Mouse (Mus musculus): Measurements from ENCODE around the gene Tenm4. TPM values are rescaled to one million over a fixed set of nuclear protein-coding genes. Genes with fewer than 3 reads are reported as not detected.

The Tenm4 gene
- polyA plus RNA-seq, 1 experiment from 2014 or later: 14.3 TPM

- H3K27me3 ChIP-seq (replicated peaks; ENCODE audit: control insufficient read depth, insufficient read depth, low read length): no peaks in the 10 kb centered on the region
- no peaks in the 10 kb centered on the region for H3K4me1 ChIP-seq (ENCODE audit: control insufficient read depth, insufficient read depth, low read length)
- no peaks in the 10 kb centered on the region for H3K9me3 ChIP-seq (ENCODE audit: control insufficient read depth, low read length)
- H3K36me3 ChIP-seq (ENCODE audit: control insufficient read depth, insufficient read depth, low read length): no peaks in the 10 kb centered on the region
- H3K9ac ChIP-seq (ENCODE audit: low read depth, low read length): no peak overlapping the region
- no peak for ATAC-seq
- H3K4me2 ChIP-seq (ENCODE audit: low read depth, low read length): no peak overlapping the region
- no peak overlapping the region for H3K27ac ChIP-seq (ENCODE audit: low read length)
- H3K4me3 ChIP-seq (ENCODE audit: low read length): no peak overlapping the region
Observed at GRCm38 (mm10) chr7:96570965-96571364, 399.9 kb downstream of the Tenm4 start.

DNA sequence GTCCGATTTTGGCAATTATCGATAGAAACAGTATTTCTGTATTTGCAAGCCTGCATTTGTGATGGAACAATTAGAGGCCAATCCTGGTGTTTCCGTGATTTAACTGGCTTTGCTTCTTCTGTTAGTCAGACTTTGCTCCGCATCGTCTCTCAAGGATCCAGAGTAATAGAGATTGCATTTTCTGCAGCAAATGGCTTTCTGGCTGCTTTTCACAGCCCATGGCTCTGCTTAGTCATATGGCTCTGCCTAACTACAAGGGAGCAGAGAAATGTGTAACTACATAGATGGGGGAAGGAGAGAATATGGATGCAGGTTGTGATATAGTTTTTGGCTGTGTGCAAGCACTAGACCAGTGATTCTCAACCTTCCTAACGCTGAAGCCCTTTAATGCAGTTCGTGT is 401.9 kb downstream of the Tenm4 start:
- Histone ChIP-seq H3K4me1 (ENCODE audit: control insufficient read depth, insufficient read depth, low read length) (no peaks in the 10 kb centered on the region), H3K4me3 (ENCODE audit: low read length) (no peak overlapping the region), H3K27ac (ENCODE audit: low read length) (no peak overlapping the region), H3K9me3 (ENCODE audit: control insufficient read depth, low read length) (no peaks in the 10 kb centered on the region), H3K27me3 (replicated peaks; ENCODE audit: control insufficient read depth, insufficient read depth, low read length) (no peaks in the 10 kb centered on the region), H3K36me3 (ENCODE audit: control insufficient read depth, insufficient read depth, low read length) (no peaks in the 10 kb centered on the region), H3K9ac (ENCODE audit: low read depth, low read length) (no peak overlapping the region), H3K4me2 (ENCODE audit: low read depth, low read length) (no peak overlapping the region)
- 92% methylated on average over 7 of the region's 7 CpGs for WGBS
- ATAC-seq: no peak

DNA sequence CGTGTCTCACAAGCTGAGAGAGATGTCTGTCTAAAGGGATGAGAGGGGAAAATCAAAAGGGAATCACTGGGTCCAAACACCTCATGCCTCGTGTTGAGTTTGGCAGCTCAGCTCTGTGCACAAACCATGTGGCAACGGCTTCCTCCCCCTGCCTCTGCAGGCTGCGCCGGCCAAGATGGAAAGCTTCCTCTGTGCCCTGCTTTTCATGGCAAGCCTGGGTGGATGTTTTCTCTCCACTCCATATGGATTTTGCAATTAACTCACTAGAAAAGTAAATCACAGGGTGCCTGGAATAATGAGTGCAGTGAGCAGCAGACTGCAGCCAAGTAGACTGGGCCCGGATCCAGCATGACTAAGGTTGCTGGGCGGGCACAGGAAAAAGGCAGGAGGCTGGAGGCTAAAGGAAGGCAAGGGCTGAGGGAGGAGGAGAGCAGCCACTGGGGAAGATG is 404.2 kb downstream of the Tenm4 start:
- no peaks in the 10 kb centered on the region for H3K9me3 ChIP-seq (ENCODE audit: control insufficient read depth, low read length)
- H3K4me2 ChIP-seq (ENCODE audit: low read depth, low read length): no peak overlapping the region
- H3K9ac ChIP-seq (ENCODE audit: low read depth, low read length): no peak overlapping the region
- peak overlapping the region; percentile 37 for H3K27ac ChIP-seq (ENCODE audit: low read length)
- H3K36me3 ChIP-seq (ENCODE audit: control insufficient read depth, insufficient read depth, low read length): no peaks in the 10 kb centered on the region
- peak; percentile 83 for ATAC-seq
- H3K4me3 ChIP-seq (ENCODE audit: low read length): no peak overlapping the region
- H3K4me1 ChIP-seq (ENCODE audit: control insufficient read depth, insufficient read depth, low read length): no peaks in the 10 kb centered on the region
- 42% methylated on average over 7 of the region's 7 CpGs for WGBS
- no peaks in the 10 kb centered on the region for H3K27me3 ChIP-seq (replicated peaks; ENCODE audit: control insufficient read depth, insufficient read depth, low read length)

- Histone ChIP-seq H3K36me3 (ENCODE audit: control insufficient read depth, insufficient read depth, low read length) (no peaks in the 10 kb centered on the region), H3K27me3 (replicated peaks; ENCODE audit: control insufficient read depth, insufficient read depth, low read length) (no peaks in the 10 kb centered on the region), H3K4me3 (ENCODE audit: low read length) (no peak overlapping the region), H3K27ac (ENCODE audit: low read length) (no peak overlapping the region), H3K4me2 (ENCODE audit: low read depth, low read length) (no peak overlapping the region), H3K9me3 (ENCODE audit: control insufficient read depth, low read length) (no peaks in the 10 kb centered on the region), H3K4me1 (ENCODE audit: control insufficient read depth, insufficient read depth, low read length) (0 out of 2 replicates have a peak, but pooled peaks cover 6% of the 10 kb centered on the region), H3K9ac (ENCODE audit: low read depth, low read length) (no peak overlapping the region)
- WGBS: 68% methylated on average over 6 of the region's 6 CpGs
- no peak for ATAC-seq
Observed at GRCm38 (mm10) chr7:96582752-96583151, 411.7 kb downstream of the Tenm4 start.

GRCm38 (mm10) chr7:96587403-96587802 is 416.4 kb downstream of the Tenm4 start:
- Histone ChIP-seq H3K27me3 (replicated peaks; ENCODE audit: control insufficient read depth, insufficient read depth, low read length) (no peaks in the 10 kb centered on the region), H3K36me3 (ENCODE audit: control insufficient read depth, insufficient read depth, low read length) (no peaks in the 10 kb centered on the region), H3K27ac (ENCODE audit: low read length) (no peak overlapping the region), H3K4me3 (ENCODE audit: low read length) (no peak overlapping the region), H3K4me1 (ENCODE audit: control insufficient read depth, insufficient read depth, low read length) (0 out of 2 replicates have a peak, but pooled peaks cover 6% of the 10 kb centered on the region), H3K9me3 (ENCODE audit: control insufficient read depth, low read length) (no peaks in the 10 kb centered on the region), H3K9ac (ENCODE audit: low read depth, low read length) (no peak overlapping the region), H3K4me2 (ENCODE audit: low read depth, low read length) (no peak overlapping the region)
- no peak for ATAC-seq

- 0 out of 2 replicates have a peak, but pooled peaks cover 6% of the 10 kb centered on the region for H3K4me1 ChIP-seq (ENCODE audit: control insufficient read depth, insufficient read depth, low read length)
- no peak overlapping the region for H3K9ac ChIP-seq (ENCODE audit: low read depth, low read length)
- H3K27me3 ChIP-seq (replicated peaks; ENCODE audit: control insufficient read depth, insufficient read depth, low read length): no peaks in the 10 kb centered on the region
- no peaks in the 10 kb centered on the region for H3K36me3 ChIP-seq (ENCODE audit: control insufficient read depth, insufficient read depth, low read length)
- no peaks in the 10 kb centered on the region for H3K9me3 ChIP-seq (ENCODE audit: control insufficient read depth, low read length)
- H3K4me2 ChIP-seq (ENCODE audit: low read depth, low read length): no peak overlapping the region
- no peak for ATAC-seq
- H3K27ac ChIP-seq (ENCODE audit: low read length): no peak overlapping the region
- 75% methylated on average over 6 of the region's 6 CpGs for WGBS
- H3K4me3 ChIP-seq (ENCODE audit: low read length): no peak overlapping the region
Observed at GRCm38 (mm10) chr7:96588567-96588966, 417.5 kb downstream of the Tenm4 start.

DNA sequence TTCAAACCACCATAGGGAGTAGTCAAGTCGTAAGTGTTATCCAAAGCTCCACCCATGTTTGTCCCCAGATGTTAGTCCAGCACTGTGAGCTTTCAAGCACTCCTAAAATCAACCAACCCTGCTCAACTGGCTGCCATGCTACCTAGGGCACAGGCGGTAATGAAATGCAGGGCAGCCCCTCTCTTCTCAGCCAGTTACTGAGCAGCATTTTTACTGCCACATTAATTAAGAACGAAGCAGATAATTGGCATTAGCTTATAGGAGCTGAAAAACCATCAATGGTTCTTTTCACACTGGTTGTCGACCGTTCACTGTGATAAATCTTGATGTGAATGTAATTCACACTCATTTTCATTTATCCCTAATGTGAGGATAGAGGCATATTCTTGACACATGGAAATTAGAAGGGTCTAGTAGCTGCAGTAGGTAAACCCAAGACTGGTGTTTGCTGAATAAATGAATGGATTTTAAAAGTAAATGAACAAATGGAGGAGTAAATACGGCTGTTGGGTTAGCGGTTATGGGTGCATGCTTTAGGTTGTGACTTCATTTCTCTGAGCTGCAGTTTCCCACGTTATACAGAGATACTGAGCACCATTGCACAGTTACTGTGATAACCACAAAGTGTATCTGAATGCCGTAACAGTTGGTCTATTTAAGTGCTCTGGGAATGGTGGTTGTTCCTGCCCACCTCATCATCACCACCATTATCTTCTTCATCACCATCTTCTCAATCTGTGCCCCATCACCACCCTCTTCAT is 424.7 kb downstream of the Tenm4 start:
- Histone ChIP-seq H3K4me1 (ENCODE audit: control insufficient read depth, insufficient read depth, low read length) (no peaks in the 10 kb centered on the region), H3K9me3 (ENCODE audit: control insufficient read depth, low read length) (no peaks in the 10 kb centered on the region), H3K4me3 (ENCODE audit: low read length) (no peak overlapping the region), H3K27me3 (replicated peaks; ENCODE audit: control insufficient read depth, insufficient read depth, low read length) (no peaks in the 10 kb centered on the region), H3K4me2 (ENCODE audit: low read depth, low read length) (no peak overlapping the region), H3K36me3 (ENCODE audit: control insufficient read depth, insufficient read depth, low read length) (no peaks in the 10 kb centered on the region), H3K27ac (ENCODE audit: low read length) (no peak overlapping the region), H3K9ac (ENCODE audit: low read depth, low read length) (no peak overlapping the region)
- WGBS: 83% methylated on average over 9 of the region's 9 CpGs
- no peak for ATAC-seq

- H3K4me3 ChIP-seq (ENCODE audit: low read length): no peak overlapping the region
- no peaks in the 10 kb centered on the region for H3K27me3 ChIP-seq (replicated peaks; ENCODE audit: control insufficient read depth, insufficient read depth, low read length)
- no peaks in the 10 kb centered on the region for H3K9me3 ChIP-seq (ENCODE audit: control insufficient read depth, low read length)
- H3K27ac ChIP-seq (ENCODE audit: low read length): no peak overlapping the region
- H3K36me3 ChIP-seq (ENCODE audit: control insufficient read depth, insufficient read depth, low read length): no peaks in the 10 kb centered on the region
- H3K9ac ChIP-seq (ENCODE audit: low read depth, low read length): no peak overlapping the region
- no peak for ATAC-seq
- H3K4me2 ChIP-seq (ENCODE audit: low read depth, low read length): no peak overlapping the region
- H3K4me1 ChIP-seq (ENCODE audit: control insufficient read depth, insufficient read depth, low read length): no peaks in the 10 kb centered on the region
- 42% methylated on average over 9 of the region's 9 CpGs for WGBS
Observed at GRCm38 (mm10) chr7:96596402-96597195, 425.6 kb downstream of the Tenm4 start.

GRCm38 (mm10) chr7:96597871-96598270 is 426.8 kb downstream of the Tenm4 start:
- H3K4me3 ChIP-seq (ENCODE audit: low read length): no peak overlapping the region
- no peak overlapping the region for H3K9ac ChIP-seq (ENCODE audit: low read depth, low read length)
- no peaks in the 10 kb centered on the region for H3K27me3 ChIP-seq (replicated peaks; ENCODE audit: control insufficient read depth, insufficient read depth, low read length)
- H3K4me2 ChIP-seq (ENCODE audit: low read depth, low read length): no peak overlapping the region
- no peaks in the 10 kb centered on the region for H3K4me1 ChIP-seq (ENCODE audit: control insufficient read depth, insufficient read depth, low read length)
- WGBS: 92% methylated on average over 4 of the region's 4 CpGs
- H3K27ac ChIP-seq (ENCODE audit: low read length): no peak overlapping the region
- ATAC-seq: no peak
- H3K9me3 ChIP-seq (ENCODE audit: control insufficient read depth, low read length): no peaks in the 10 kb centered on the region
- no peaks in the 10 kb centered on the region for H3K36me3 ChIP-seq (ENCODE audit: control insufficient read depth, insufficient read depth, low read length)

Measured in intestine, embryonic 16.5 days (tissue).